In genomic region chr10:20148773-20149120, GRCm38 (mm10) we compare ENCODE assay signal across 8 mouse cellular contexts. TPM values are rescaled to one million over a fixed set of nuclear protein-coding genes. Genes with fewer than 3 reads are reported as not detected.
DNase-seq lines count a peak whose midpoint lies in the region; ATAC-seq lines count a peak whose summit lies in the region.

No protein-coding gene starts in this region.

- WGBS in forebrain, embryonic 16.5 days, result under 1% methylated on average over 56 of the region's 58 CpGs
- under 1% methylated on average over 38 of the region's 58 CpGs for WGBS in hindbrain, embryonic 16.5 days
- 1% methylated on average over 34 of the region's 58 CpGs for WGBS in limb, embryonic 11.5 days
- WGBS in midbrain, embryonic 11.5 days, result under 1% methylated on average over 52 of the region's 58 CpGs

- H3K9ac ChIP-seq in forebrain, embryonic 16.5 days (replicated peaks; ENCODE audit: low read depth, low read length), result peak overlapping the region; percentile 60
- H3K9ac ChIP-seq in hindbrain, embryonic 16.5 days (ENCODE audit: low read depth, low read length), result peak overlapping the region; percentile 75
- peak overlapping the region; percentile 64; the same call in 1 of the 2 replicates for H3K9ac ChIP-seq in limb, embryonic 11.5 days (ENCODE audit: low read length)
- peak overlapping the region; percentile 65 for H3K9ac ChIP-seq in midbrain, embryonic 11.5 days (ENCODE audit: low read length)

- H3K36me3 ChIP-seq in forebrain, embryonic 16.5 days (ENCODE audit: control insufficient read depth, insufficient read depth), result no peaks in the 10 kb centered on the region
- H3K36me3 ChIP-seq in hindbrain, embryonic 16.5 days (ENCODE audit: control insufficient read depth, insufficient read depth, low read length), result no peaks in the 10 kb centered on the region
- H3K36me3 ChIP-seq in limb, embryonic 11.5 days (ENCODE audit: control insufficient read depth, insufficient read depth, low read length), result no peaks in the 10 kb centered on the region
- no peaks in the 10 kb centered on the region for H3K36me3 ChIP-seq in midbrain, embryonic 11.5 days (ENCODE audit: control insufficient read depth, insufficient read depth, low read length)

- no peaks in the 10 kb centered on the region for H3K9me3 ChIP-seq in forebrain, embryonic 16.5 days (ENCODE audit: control insufficient read depth, low read length)
- H3K9me3 ChIP-seq in hindbrain, embryonic 16.5 days (ENCODE audit: control insufficient read depth, low read length), result no peaks in the 10 kb centered on the region
- H3K9me3 ChIP-seq in limb, embryonic 11.5 days (ENCODE audit: control insufficient read depth, low read length), result no peaks in the 10 kb centered on the region
- H3K9me3 ChIP-seq in midbrain, embryonic 11.5 days (ENCODE audit: control insufficient read depth, low read length), result no peaks in the 10 kb centered on the region

- no peak for DNase-seq in frontal cortex, postnatal 25 days (ENCODE audit: low spot score in 2 of 2)
- peak; percentile 84 for DNase-seq in cerebellum, adult 11-12 months
- peak; percentile 62 for DNase-seq in limb, embryonic 11.5 days (ENCODE audit: low spot score)
- peak; percentile 87 for DNase-seq in midbrain, embryonic 11.5 days (ENCODE audit: low spot score, missing footprints)
- DNase-seq in spleen, postnatal 10 days (ENCODE audit: low spot score in 2 of 2), result peak; percentile 53 to 59

- peak overlapping the region; percentile 72 for H3K4me3 ChIP-seq in forebrain, embryonic 16.5 days (replicated peaks; ENCODE audit: low read length)
- H3K4me3 ChIP-seq in hindbrain, embryonic 16.5 days (ENCODE audit: low read length), result peak overlapping the region; percentile 61
- H3K4me3 ChIP-seq in limb, embryonic 11.5 days (ENCODE audit: low read depth, low read length), result peak overlapping the region; percentile 68
- H3K4me3 ChIP-seq in midbrain, embryonic 11.5 days (ENCODE audit: low read depth, low read length), result peak overlapping the region; percentile 71

- peaks cover 16% of the 10 kb centered on the region for H3K27me3 ChIP-seq in forebrain, embryonic 16.5 days (replicated peaks; ENCODE audit: control insufficient read depth, insufficient read depth, low read length)
- peaks cover 24% of the 10 kb centered on the region for H3K27me3 ChIP-seq in hindbrain, embryonic 16.5 days (replicated peaks; ENCODE audit: control insufficient read depth, insufficient read depth, low read length)
- H3K27me3 ChIP-seq in limb, embryonic 11.5 days (ENCODE audit: control insufficient read depth, insufficient read depth, low read length), result peaks cover 33% of the 10 kb centered on the region
- H3K27me3 ChIP-seq in midbrain, embryonic 11.5 days (ENCODE audit: control insufficient read depth, insufficient read depth, low read length), result peaks cover 41% of the 10 kb centered on the region

- peak; percentile 48 for ATAC-seq in frontal cortex, adult (ENCODE audit: low TSS enrichment)
- peak; percentile 79 for ATAC-seq in forebrain, embryonic 16.5 days
- ATAC-seq in hindbrain, embryonic 16.5 days, result peak; percentile 61
- ATAC-seq in limb, embryonic 11.5 days (ENCODE audit: insufficient number of reproducible peaks, low FRiP score, low TSS enrichment, low read depth), result peak; percentile 65
- ATAC-seq in midbrain, embryonic 11.5 days (ENCODE audit: low FRiP score), result peak; percentile 80

- H3K27ac ChIP-seq in forebrain, embryonic 16.5 days (ENCODE audit: low read length), result no peak overlapping the region
- H3K27ac ChIP-seq in hindbrain, embryonic 16.5 days (ENCODE audit: low read depth, low read length), result no peak overlapping the region
- no peak overlapping the region for H3K27ac ChIP-seq in limb, embryonic 11.5 days (replicated peaks; ENCODE audit: low read depth, low read length)
- H3K27ac ChIP-seq in midbrain, embryonic 11.5 days (ENCODE audit: low read depth, low read length), result no peak overlapping the region

- H3K4me2 ChIP-seq in forebrain, embryonic 16.5 days (ENCODE audit: low read length), result peak overlapping the region; percentile 97
- H3K4me2 ChIP-seq in hindbrain, embryonic 16.5 days (ENCODE audit: low read length), result peak overlapping the region; percentile 94
- peak overlapping the region; percentile 93 for H3K4me2 ChIP-seq in limb, embryonic 11.5 days (ENCODE audit: low read depth, severe bottlenecking)
- peak overlapping the region; percentile 90 for H3K4me2 ChIP-seq in midbrain, embryonic 11.5 days

- H3K4me1 ChIP-seq in forebrain, embryonic 16.5 days (replicated peaks; ENCODE audit: control insufficient read depth, insufficient read depth, low read length), result peaks cover 20% of the 10 kb centered on the region
- peaks cover 8% of the 10 kb centered on the region for H3K4me1 ChIP-seq in hindbrain, embryonic 16.5 days (ENCODE audit: control insufficient read depth, insufficient read depth, low read depth, low read length)
- no peaks in the 10 kb centered on the region for H3K4me1 ChIP-seq in limb, embryonic 11.5 days (ENCODE audit: control insufficient read depth, insufficient read depth, low read length)
- H3K4me1 ChIP-seq in midbrain, embryonic 11.5 days (ENCODE audit: control insufficient read depth, insufficient read depth, low read length), result peaks cover 11% of the 10 kb centered on the region

RNA-seq across cellular contexts. Expression of gene Map7, which starts 0.5 kb away (rescaled TPM):
- polyA plus RNA-seq in forebrain, embryonic 16.5 days (2015; fragmentation: Nextera tagmentation; extraction: Ambion mirVana), result 4.5 and 8.2 TPM in 2 replicates
- polyA plus RNA-seq in hindbrain, embryonic 16.5 days (2015; fragmentation: Nextera tagmentation; extraction: Ambion mirVana), result 10.0 and 11.2 TPM in 2 replicates
- 1.1 and 1.9 TPM in 2 replicates for polyA plus RNA-seq in limb, embryonic 11.5 days (2014; fragmentation: Nextera tagmentation; extraction: Ambion mirVana)
- 5.6 and 6.3 TPM in 2 replicates for polyA plus RNA-seq in midbrain, embryonic 11.5 days (2014; fragmentation: Nextera tagmentation; extraction: Ambion mirVana)

Comparison
In these comparisons a context has a peak if more than half of its experiments do, and no peak if none do; other contexts are left out.
1. DNase-seq: peak in cerebellum, adult 11-12 months (single experiment), limb, embryonic 11.5 days (single experiment), midbrain, embryonic 11.5 days (single experiment) and spleen, postnatal 10 days (2 of 2); none in frontal cortex, postnatal 25 days (0 of 2).
2. Peak in every context shown above with its lines, with median percentiles within 50 percentile points of each other: ATAC-seq, H3K4me2 ChIP-seq, H3K4me3 ChIP-seq and H3K9ac ChIP-seq.